Mouse (Mus musculus) lung, adult 2 months (tissue): ENCODE measurements at regions not wholly inside any gene's neighbourhood (a gene's known extent, or its start where the extent isn't known, plus 50 kb on each side); places are given as distances from the start of the nearest gene placed in this dataset.

Source experiments
- CTCF ChIP-seq: fragments of 200-500 bp; IDR thresholded peaks from 2 replicates; pipeline ENCODE4 v1.5.1; 2011; ENCODE audit warnings: mild to moderate bottlenecking, low read length, control low read depth; ENCODE audit not compliant: insufficient read depth
- POLR2A ChIP-seq: fragments of 200-500 bp; IDR thresholded peaks from 2 replicates; pipeline ENCODE4 v1.6.1; 2011; ENCODE audit warnings: low read depth, mild to moderate bottlenecking, control low read depth, low read length, borderline replicate concordance; ENCODE audit errors: extremely low read depth

DNA sequence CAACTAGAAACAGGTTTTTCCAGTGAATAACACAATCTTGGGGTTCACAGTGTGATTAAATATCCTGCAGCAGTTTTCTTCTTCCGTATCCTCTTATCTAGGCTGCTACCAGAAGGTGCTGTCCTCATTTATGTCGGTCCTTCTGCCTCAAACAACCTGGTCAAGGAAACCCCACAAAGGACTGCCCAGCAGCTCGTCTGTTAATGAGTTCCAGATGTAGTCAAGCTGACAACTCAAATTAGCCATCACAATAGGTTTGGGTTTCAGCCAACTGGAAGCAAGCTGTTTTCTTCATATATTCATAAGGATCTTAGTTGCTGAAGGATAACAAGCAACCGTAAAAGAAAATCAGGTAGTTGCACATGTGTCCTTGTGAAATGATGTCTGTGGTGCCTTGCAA, 64.3 kb upstream of the Itga6 start:
- no peak for TF ChIP-seq POLR2A
- TF ChIP-seq CTCF = no peak
